Mouse (Mus musculus) liver, embryonic 16.5 days (tissue): Measurements from ENCODE around the gene Zfp943. TPM values are rescaled to one million over a fixed set of nuclear protein-coding genes. Genes with fewer than 3 reads are reported as not detected.

Experiments
- polyA plus RNA-seq: library from polyadenylated mRNA; unstranded; fragments of >200 nt; fragmentation: Nextera tagmentation; extraction: Ambion mirVana; gene quantifications from 2 replicates; pipeline ENCODE4 v1.2.1, GENCODE M21; 2015

Zfp943 gene
- polyA plus RNA-seq, 1 experiment from 2014 or later, result 6.2 TPM

Other genes starting within 250 kb of the Zfp943 start
- gene Zfp229, start 231.8 kb upstream of the Zfp943 start, polyA plus RNA-seq, result 1.7 and 1.8 TPM in 2 replicates
- 1.0 and 1.4 TPM in 2 replicates for gene Zfp820, start 116.8 kb upstream of the Zfp943 start, polyA plus RNA-seq
- gene Zfp995, start 52.6 kb upstream of the Zfp943 start, polyA plus RNA-seq, result 0.85 and 1.4 TPM in 2 replicates
- gene Zfp942, start 88 bp upstream of the Zfp943 start, polyA plus RNA-seq, result 8.2 and 8.5 TPM in 2 replicates
- 0.35 and 0.42 TPM in 2 replicates for gene Zfp947, start 203.6 kb downstream of the Zfp943 start, polyA plus RNA-seq